Comparison of ENCODE assay signal across 8 mouse cellular contexts in genomic region chr14:17405551-17406336, GRCm38 (mm10).
DNase-seq lines count a peak whose midpoint lies in the region; ATAC-seq and TF ChIP-seq lines count a peak whose summit lies in the region.

No protein-coding gene starts in this region.

- DNase-seq in frontal cortex, postnatal 36 days (ENCODE audit: low spot score in 2 of 2) = peak; percentile 43 to 55
- peak; percentile 49 for DNase-seq in A20 (ENCODE audit: low read depth, low spot score)
- DNase-seq in forebrain, embryonic 14.5 days (ENCODE audit: low spot score) = peak; percentile 66
- peak; percentile 75 for DNase-seq in kidney, postnatal 14 days
- DNase-seq in lung, postnatal 36 days = peak; percentile 79
- peak; percentile 52 for DNase-seq in right cerebral cortex, postnatal 4 days

- H3K36me3 ChIP-seq in forebrain, embryonic 14.5 days (ENCODE audit: control insufficient read depth, insufficient read depth, low read length) = no peaks in the 10 kb centered on the region

- peak; percentile 65 for TF ChIP-seq CTCF in bone marrow, adult 2 months (IDR thresholded peaks at IDR 0.05; ENCODE audit: control insufficient read depth, insufficient read depth, low read length)

- no peak overlapping the region for H3K4me2 ChIP-seq in forebrain, embryonic 14.5 days (ENCODE audit: low read length)

- no peaks in the 10 kb centered on the region for H3K9me3 ChIP-seq in forebrain, embryonic 14.5 days (replicated peaks; ENCODE audit: control insufficient read depth, low read length)

- H3K4me1 ChIP-seq in bone marrow, adult 2 months (ENCODE audit: control insufficient read depth, insufficient read depth, low read length) = peaks cover 2% of the 10 kb centered on the region; the same call in 1 of the 2 replicates
- H3K4me1 ChIP-seq in forebrain, embryonic 14.5 days (ENCODE audit: control insufficient read depth, insufficient read depth, low read length) = no peaks in the 10 kb centered on the region

- H3K27ac ChIP-seq in bone marrow, adult 2 months (ENCODE audit: control insufficient read depth, insufficient read depth, low read depth, low read length, poor library complexity) = no peak overlapping the region
- no peak overlapping the region for H3K27ac ChIP-seq in forebrain, embryonic 14.5 days (ENCODE audit: low read depth, low read length)

- TF ChIP-seq POLR2A in bone marrow, adult 2 months (IDR thresholded peaks at IDR 0.05; ENCODE audit: borderline replicate concordance, control insufficient read depth, low read depth, low read length) = no peak

- ATAC-seq in frontal cortex, adult (ENCODE audit: low TSS enrichment) = no peak
- peak; percentile 52; the same call in 1 of the 2 replicates for ATAC-seq in forebrain, embryonic 14.5 days

- WGBS in bone marrow, adult 2 months = 75% methylated on average over 2 of the region's 2 CpGs
- 62% methylated on average over 2 of the region's 2 CpGs for WGBS in forebrain, embryonic 14.5 days

- H3K27me3 ChIP-seq in forebrain, embryonic 14.5 days (replicated peaks; ENCODE audit: control insufficient read depth, insufficient read depth, low read length) = no peaks in the 10 kb centered on the region

- H3K9ac ChIP-seq in forebrain, embryonic 14.5 days (ENCODE audit: low read length) = no peak overlapping the region

- no peak overlapping the region for H3K4me3 ChIP-seq in bone marrow, adult 2 months (replicated peaks; ENCODE audit: control insufficient read depth, low read depth, low read length)
- no peak overlapping the region for H3K4me3 ChIP-seq in forebrain, embryonic 14.5 days (ENCODE audit: low read depth, low read length)
